Mouse (Mus musculus) embryo, embryonic 10.5 days (tissue): Measurements from ENCODE around the gene Htra1.

Source experiments
- DNase-seq: peaks from one replicate; pipeline ENCODE4 v3.0.0-alpha.2; 2015; ENCODE audit warnings: low spot score

Htra1 gene

DNA sequence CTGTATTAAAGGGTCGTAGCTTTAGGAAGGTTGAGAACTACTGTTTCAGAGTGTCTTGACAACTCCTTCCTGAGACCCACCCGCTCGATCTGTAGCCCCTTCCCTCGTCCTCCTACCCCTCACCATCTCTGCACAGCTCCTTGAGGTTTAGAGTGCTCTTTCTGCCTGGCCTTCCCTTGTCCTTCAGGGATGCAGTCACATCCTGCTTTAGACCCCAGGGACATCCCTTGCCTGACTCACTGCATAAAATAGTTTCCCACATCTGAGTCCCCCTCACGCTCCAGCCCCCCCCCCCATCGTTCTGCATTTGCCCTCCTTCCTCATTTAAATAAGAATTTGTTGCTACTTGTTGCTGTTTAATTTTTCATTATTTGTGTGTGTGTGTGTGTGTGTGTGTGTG is 31.0 kb downstream of the Htra1 start:
- no peak for DNase-seq

DNA sequence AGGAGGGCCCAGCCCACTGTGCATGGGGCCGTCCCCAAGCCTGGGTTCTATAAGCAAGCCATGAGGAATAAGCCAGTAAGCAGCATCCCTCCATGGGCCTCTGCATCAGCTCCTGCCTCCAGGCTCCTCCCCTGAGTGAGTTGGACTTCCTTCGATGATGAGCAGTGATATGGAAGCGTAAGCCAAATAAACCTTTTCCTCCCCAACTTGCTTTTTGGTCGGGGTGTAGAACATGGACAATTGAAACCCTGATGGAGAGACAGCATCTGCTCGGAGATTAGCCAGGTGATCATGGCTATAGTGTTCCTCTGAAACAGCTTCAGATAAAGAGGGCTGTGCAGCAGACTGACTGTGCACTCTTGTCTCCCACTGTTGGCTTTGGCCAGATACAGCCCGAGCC is 32.0 kb downstream of the Htra1 start:
- DNase-seq = no peak

DNA sequence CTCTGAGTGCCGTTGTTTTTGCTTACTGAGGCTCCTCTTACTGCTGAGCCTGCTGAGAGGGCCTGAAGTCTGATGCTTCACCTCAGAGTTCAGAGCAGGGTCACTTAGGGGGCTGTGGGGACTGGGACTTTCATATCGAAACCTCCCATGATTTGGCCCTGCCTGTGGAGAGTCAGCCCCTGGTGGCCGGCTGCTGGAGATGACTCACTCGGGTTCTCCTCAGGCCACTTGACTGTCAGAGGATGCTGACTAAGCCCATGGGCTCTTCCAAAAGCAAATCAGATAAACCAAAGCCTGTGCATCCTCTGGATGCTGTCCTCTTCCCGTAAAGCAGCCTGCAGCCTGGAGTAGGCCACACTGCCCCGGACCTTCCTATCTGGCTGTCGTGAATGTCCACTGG is 32.6 kb downstream of the Htra1 start:
- no peak for DNase-seq

DNA sequence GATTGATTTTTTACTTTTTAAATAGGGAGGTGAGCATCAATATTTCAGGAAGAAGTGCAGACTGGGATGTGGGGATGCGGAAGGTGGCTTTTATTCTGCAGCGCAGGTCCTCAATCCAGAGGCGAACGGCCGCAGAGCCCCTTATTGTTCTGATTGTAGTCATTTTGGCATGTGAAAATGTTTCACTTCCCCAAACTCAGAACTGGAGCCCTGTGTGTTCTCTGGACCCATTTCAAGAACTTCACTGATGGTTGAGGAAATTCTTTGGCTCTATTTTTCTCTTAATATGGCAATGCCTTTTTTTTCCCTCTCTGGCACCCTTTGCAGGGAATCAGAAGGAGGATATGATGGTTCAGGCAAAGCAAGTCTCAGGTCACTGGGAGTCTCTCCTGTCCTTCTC is 33.2 kb downstream of the Htra1 start:
- no peak for DNase-seq

DNA sequence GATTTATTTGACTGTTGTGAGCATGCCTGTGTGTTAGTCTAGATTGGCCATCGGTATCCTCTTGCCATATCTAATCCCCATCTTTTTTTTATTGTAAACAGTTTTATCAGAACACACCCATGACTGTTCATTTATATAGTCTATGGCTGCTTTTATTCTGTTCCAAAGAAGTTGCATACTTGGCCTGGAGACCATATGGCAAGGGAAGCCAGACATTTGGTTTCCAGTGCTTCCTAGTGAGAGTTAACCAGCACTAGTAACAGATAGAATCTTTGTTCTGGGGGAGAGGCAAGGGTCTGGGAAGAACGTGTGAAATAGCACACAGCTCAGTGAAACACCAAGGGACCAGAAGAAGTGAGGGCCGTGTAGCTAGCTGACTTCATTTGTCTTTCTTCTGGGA is 33.6 kb downstream of the Htra1 start:
- no peak for DNase-seq

DNA sequence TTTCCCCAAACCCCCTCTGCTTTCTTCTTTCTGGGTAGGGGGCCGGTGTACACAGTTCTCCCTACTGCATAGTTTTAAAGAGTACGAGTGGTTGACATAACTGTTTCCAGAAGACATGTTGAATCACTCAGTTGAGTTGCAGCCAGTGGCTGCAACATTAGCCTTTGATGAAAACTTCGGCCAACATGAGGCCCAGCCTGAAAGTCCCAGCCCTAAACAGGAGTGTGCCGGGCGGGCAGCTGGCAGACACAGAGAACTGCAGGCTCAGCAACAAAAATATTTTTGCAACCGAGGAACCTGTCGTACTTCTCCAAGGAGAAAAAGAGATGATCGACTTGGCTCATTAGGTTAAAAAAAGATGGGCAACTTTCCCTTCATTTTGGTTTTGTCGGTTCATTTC is 36.9 kb downstream of the Htra1 start:
- DNase-seq = no peak

DNA sequence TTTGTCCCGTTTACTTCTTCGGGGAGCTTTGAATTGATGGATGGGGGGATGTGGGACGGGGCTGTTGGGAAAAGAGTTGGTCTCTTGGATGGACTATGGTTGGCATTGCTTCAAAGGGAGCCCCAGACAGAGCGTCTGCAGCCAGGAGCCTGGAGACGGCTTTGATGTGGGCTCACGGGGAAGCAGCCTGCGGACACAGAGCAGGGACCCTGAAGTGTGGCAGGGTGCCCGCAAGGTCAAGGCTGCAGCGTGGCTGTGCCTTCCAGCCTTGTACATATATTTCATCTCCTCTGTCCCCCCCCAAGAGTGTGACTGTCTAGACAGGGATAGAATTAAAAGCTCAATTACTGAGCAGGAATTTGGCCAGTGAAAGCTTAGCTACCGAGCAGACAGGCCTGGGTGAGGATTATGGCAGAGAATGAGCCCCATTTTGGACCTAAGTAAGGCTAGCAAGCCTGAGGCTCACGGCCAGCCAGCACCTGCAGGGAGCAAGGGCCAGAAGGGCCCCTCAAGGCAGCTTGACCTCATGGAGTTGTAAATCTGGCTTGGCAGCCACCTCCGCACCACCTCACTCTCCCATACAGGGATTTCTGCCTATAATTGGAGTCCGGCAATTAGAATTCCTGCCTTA is 40.5 kb downstream of the Htra1 start:
- no peak for DNase-seq

DNA sequence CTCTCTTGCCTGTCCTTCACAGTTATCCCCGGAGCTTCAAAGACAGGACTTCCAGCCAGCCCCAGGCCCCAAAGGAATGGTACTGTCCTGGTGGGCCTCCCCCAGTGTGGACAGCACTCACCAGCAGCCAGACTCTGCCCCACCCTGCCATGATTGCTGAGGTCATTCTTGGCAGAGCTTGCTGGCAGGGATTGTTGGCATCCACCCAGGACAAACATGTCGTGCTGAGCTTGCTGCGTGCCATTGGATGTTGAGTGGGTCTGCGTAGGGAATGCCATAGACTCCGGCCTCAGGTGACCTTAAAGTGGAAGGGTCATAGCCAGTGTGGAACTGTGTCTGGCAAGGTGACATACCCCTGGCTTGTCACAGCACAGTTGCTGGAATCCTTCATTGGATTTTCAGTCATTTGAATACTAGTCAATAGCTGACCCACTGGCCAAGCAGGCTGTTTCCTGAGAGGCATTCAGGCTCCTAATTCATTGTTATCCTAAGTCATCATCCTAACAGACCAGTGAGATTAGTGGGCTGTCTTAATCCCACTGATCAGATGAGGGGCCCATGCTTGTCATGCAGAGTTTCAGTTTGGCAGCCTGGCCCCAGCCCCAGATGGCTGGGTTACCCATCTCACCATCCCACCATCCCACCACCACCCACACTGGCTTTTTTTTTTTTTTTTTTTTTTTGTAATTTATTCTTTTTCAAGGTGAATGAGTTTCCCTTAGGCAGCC is 42.0 kb downstream of the Htra1 start:
- DNase-seq = no peak

DNA sequence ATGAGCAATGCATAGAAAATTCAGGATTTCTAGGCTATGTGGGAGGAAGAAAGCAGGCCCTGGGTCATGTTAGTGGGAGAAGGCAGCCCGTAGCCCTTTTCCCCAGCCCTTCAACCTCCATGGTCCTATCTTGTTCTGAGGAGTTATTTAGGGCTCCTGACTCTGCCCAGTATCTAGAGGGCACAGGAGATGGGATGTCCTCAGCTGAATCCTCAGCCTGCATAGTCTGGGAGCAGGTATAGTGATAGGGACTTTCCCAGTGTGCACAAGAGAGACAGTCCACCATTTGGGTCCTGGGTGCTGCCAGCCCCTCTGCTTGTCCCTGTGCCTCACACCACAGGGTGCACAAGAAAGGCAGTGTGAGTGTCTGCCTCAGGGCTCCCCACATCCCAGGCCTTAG is 42.6 kb downstream of the Htra1 start:
- DNase-seq = no peak

DNA sequence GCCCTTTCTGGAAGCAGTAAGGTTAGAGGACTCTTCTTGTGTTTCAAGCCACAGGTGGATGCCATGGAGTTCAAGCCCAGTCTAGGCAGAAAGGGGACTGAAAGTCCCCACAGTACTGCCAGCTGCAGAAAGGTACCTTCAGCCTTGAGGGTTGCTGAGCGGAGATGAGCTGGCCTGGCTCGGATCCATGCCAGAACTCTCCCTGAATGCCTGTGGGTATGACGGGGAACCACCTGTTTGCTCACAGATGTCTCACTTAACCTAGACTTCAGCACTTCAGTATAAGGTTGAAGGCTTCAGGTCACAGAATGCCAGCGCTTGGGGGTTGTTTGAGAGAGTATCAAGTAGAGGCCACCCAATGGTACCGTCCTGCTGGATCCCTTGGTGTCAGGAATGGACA is 44.2 kb downstream of the Htra1 start:
- DNase-seq = no peak

DNA sequence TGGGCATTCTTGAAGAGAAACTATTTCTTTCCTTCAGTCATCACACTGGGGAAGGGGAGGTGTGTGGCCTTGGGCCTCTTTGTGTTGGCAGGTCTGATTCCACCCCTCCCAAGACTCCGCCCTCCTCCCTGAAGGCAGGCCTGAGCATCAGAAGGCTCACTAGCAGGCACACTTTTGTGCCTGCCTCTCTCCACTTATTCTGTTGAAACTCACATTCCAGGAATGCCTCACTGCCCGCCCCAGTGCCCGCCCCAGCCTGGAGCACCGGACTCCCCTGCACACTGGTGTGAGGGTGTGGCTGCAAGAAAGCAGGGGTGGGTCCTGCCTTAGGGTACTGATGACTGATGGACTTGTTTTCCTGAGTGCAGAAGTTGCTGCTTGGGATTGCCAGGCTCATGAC is 46.5 kb downstream of the Htra1 start:
- peak; percentile 39 for DNase-seq

DNA sequence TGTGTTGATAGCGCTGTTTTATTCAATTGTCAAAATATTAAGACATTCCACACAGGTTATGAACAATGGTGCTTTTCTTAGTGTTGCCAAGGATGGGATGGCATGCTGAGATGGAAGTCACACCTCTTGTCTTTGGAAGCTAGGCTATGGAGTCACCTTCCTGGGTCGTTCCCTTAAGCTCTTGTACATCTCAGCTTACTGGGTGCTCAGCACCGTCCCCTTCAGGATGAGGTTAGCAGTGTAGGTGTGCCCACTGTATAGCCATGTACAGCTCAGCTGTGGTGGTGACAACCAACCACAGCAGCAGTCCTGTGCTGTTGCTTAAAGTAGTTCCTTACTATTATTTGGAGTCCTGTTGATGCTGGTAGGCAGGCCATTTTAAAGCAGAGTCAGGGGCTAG is 47.0 kb downstream of the Htra1 start:
- DNase-seq = no peak

DNA sequence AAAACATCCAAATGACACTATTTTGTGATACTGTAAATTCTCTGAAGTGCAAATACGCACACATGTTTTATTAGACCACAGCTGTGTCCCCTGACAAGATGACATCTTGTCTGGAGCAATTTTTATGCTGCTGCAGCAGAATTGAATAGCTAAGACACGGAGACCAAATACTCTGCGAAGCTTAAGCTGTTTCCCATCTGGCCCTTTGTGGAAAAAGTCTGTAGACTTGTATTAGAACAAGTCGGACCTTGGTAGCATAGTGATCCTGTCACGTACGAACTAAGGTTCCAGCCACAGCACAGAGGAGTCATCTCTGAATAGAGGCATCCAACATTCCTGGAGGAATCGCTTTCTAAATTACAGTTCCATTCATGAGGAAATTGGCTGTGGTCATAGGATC is 48.4 kb downstream of the Htra1 start:
- DNase-seq = no peak

DNA sequence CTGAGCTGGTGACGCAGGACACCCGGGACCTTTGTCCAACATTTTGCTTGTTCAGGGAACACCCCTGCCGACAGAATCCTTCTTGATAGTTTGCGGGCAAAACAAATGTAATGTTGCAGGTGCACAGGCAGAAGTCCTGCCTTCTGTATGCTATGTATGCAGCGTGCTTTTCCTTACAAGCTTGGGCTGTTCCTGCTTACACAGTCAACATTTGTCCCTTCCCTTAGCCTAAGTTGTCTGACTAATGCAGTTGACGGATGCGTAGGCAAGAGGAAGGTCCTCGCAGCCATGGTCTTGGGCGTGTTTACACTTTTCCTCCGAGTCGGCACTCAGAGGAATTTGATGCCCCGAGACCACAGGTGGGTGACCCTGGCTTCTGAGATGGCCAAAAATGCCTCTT is 49.3 kb downstream of the Htra1 start:
- no peak for DNase-seq

DNA sequence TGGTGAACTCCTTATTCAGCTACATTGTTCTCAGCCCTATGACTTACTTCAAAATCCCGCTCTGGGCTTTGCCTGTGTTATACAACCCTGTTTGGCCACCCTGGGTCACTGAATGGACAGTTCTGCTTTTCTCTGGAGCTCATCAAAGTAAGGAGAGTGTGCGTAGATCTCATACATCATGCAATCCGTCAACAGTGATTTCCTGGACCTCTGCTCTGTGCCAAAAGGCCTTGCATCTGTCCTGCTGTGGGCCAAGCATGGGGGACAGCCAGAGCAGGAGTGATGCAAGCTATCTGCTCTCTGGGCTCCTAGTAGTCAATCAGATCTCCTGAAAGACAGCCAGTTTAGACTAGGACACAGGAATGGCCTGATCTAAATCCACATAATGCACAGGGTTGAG is 49.8 kb downstream of the Htra1 start:
- DNase-seq = no peak

DNA sequence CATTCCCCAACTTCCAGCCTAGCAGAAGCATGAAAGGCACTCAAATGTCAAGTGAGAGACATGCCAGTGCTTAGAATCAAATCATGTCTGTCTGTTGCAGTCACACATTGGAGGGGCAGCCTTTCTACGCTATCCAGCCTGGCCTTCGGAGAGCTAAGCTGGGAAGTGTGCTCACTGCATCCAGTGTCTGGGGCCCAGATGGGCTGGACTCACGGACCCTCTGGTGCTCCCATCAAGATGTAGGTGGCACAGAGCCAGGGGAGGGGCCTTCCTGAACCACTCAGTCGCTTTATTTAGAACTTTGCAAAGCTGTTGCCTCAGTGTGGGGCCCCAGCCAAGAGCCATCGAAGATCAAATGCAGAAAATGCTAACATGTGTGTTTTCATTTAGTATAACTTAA is 52.2 kb downstream of the Htra1 start:
- no peak for DNase-seq

DNA sequence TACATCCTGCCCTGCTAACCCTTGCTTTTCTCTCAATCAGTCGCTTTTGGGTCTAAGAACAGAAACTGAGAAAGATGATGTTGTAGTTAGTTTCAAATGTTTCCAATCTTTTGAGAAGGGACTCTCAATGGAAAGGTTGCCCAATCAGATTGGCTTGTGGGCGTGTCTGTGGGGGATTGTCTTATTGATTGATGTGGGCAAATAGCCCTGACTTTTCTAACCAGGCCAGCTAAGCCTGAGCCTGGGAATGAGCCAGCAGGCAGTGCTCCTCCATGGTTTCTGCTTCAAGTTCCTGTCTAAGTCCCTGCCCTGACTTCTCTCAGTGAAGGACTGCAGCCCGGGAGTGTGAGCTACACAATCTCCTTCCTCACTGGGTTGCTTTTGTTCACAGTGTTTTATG is 53.5 kb downstream of the Htra1 start:
- no peak for DNase-seq

DNA sequence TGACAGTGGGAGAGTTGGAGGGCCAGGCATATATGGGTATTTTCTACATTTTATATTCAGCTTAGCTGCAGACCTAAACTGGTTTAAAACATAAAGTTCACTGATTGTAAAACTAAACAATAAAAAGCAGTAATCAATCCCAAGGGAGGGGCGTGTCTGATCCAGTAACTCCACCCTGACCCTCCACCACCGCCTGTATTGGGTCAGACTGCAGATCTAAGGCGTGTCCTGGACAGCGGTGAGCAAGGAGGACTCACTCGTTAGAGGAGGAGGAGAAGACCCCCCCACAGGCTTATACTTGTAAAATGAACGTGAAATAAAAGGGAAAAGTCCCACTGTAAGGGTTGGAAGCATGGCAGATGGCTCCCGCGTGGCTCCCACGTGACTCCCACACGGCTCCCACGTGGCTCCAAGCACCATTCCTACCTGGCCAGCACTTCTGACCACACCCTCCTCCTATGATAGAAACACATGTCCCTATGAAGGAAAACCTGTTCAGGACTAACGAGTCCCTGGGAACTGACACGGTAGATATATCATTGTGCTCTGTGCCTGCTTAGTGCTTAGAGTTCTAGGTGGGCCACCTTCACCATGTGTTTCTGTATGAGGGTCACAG is 55.4 kb downstream of the Htra1 start:
- no peak for DNase-seq

DNA sequence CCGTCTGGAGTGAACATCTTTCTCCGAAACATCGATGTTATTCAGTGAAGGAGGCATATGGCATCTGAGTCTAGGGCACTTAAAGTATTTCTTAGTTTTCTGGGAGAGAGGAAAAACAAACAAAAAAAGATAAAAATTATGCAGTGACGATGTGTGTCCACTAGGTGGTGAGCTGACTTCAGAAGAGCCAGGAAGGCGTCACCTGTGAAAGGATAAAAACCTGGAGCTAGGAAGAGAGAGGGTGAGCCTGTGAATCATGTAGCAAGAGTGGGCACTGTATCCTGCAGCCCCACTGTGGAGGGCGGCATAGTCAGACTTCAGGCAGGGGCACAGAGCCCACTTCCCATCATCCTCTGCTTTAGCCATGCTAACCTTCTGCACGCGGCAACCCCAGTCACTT is 58.0 kb downstream of the Htra1 start:
- peak; percentile 54 for DNase-seq

DNA sequence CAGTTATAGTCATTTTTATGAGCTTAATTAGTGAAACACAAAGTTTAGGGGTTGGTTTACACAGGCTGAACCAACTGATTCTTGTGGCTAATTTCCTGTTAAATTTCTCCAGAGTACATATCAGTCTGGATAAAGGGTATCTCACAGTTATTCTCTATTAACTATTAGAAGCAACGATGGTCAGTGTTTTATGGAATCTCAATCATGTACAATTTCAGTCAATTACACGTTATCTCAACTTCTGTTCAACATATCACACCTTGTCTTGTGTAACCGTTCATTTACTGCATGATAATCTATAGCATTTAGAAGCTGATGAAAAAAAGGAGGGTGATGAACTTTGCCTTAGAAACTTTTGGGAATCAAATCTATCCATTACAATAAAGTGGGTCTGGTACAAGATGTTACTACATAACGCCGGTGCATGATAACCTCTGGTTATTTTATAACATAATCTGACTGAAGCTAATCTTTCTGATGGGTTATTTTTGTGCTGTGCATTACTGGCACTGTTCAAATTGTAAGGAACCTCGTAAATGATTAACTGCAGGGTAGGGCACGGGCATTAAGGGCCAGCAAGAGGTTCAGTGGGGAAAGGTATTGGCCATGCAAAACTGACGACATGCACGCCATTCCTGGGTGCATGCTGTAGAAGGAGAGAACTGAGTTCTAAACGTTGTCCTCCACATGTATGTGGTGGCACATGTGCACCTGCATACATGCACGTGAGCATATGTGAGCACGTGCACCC is 66.2 kb downstream of the Htra1 start:
- DNase-seq = no peak

DNA sequence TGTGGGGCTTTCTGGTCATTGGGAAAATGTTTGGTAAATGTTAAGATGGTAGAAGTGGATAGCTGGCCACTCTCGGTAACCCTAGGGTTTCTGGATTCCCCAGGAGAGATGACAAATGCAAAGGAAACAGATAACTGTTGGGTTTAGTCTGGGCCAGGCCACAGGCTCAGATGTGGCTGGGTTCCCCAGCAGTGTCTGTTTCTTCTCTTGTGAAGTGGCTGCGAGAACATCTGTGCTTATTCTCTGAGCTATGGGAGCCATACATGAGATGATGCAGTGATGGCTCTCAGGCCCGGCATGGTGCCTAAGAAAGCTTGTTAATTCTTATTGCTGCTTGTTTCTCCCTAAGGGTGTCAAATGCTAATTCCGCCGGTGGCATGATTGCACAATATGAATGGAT is 68.2 kb downstream of the Htra1 start:
- no peak for DNase-seq

DNA sequence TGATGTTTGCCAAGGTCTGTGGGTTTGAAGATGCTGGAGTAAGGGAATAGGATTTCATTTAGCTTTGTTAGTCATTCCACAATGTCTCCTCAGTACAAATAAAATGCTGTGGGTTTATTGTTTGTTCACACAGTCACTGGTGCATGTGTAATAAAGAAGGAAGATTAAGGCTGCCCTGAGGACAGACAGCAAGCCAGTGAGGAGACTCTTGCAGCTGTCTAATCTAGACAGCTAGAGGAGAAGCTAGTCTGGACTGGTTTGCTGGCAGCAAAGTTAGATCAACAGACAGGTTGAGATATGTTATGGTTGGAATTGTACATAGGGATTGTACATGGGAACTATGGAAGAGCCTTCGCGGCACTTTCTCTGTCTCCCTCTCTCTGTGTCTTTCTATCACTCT is 71.3 kb downstream of the Htra1 start:
- no peak for DNase-seq

DNA sequence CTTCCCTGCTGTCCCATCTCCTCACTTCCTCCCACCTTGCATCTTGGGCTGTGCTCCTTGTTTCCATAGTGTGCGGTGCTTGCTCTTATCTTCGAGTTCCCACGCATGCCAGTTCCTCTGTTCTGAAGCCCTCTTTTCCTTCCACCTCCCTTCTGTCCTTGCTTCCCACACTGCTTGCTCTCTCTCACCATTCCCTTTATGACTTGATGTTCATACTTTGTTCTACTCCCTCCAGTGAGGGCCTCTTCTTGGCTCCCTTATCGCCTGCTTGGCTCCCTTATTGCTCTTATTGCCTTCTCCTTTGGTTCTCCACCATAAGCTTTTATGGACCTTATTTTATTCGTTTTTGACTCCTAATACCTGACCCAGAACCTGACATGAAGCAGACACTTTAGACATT is 73.3 kb downstream of the Htra1 start:
- no peak for DNase-seq
